Mouse (Mus musculus) embryonic facial prominence, embryonic 15.5 days (tissue): ENCODE data around the gene Sdccag8. TPM values are rescaled to one million over a fixed set of nuclear protein-coding genes. Genes with fewer than 3 reads are reported as not detected.

Source experiments
- ATAC-seq: fragments of 200-750 bp; cut with Nextera tagmentation; 2 replicates; pipeline ENCODE4 v1.8.0; 2017; ENCODE audit warnings: low read depth, moderate TSS enrichment; ENCODE audit not compliant: insufficient number of reproducible peaks, low FRiP score, low TSS enrichment
- H3K27ac ChIP-seq: fragments of 300-500 bp; sonication (generic); replicated peaks from 2 replicates; pipeline ENCODE4 v1.5.1; 2015; ENCODE audit warnings: mild to moderate bottlenecking, inconsistent platforms
- H3K27me3 ChIP-seq: fragments of 300-500 bp; sonication (generic); 2 replicates; pipeline ENCODE4 v1.6.1; 2015; ENCODE audit warnings: inconsistent platforms
- H3K36me3 ChIP-seq: fragments of 300-500 bp; sonication (generic); 2 replicates; pipeline ENCODE4 v1.6.1; 2015; ENCODE audit warnings: mild to moderate bottlenecking, inconsistent platforms
- H3K4me1 ChIP-seq: fragments of 300-500 bp; sonication (generic); 2 replicates; pipeline ENCODE4 v1.6.1; 2015; ENCODE audit warnings: inconsistent platforms
- H3K4me2 ChIP-seq: fragments of 300-500 bp; sonication (generic); replicated peaks from 2 replicates; pipeline ENCODE4 v1.6.1; 2015; ENCODE audit warnings: mild to moderate bottlenecking, inconsistent platforms
- H3K4me3 ChIP-seq: fragments of 300-500 bp; sonication (generic); replicated peaks from 2 replicates; pipeline ENCODE4 v1.5.1; 2015; ENCODE audit warnings: mild to moderate bottlenecking, inconsistent platforms
- H3K9ac ChIP-seq: fragments of 300-500 bp; sonication (generic); 2 replicates; pipeline ENCODE4 v1.6.1; 2015; ENCODE audit warnings: inconsistent platforms
- H3K9me3 ChIP-seq: fragments of 300-500 bp; sonication (generic); replicated peaks from 2 replicates; pipeline ENCODE4 v1.6.1; 2016; ENCODE audit warnings: inconsistent platforms
- WGBS: fragments of 180-500 bp; shearing (Covaris S2); methylation state at CpG from one replicate; pipeline ENCODE4 v1.1.7; 2015; 5-methylcytosine and 5-hydroxymethylcytosine counted together
- polyA plus RNA-seq: library from polyadenylated mRNA; unstranded; fragments of >200 nt; fragmentation: Nextera tagmentation; extraction: Ambion mirVana; gene quantifications from 2 replicates; pipeline ENCODE4 v1.2.1, GENCODE M21; 2015

Sdccag8 gene
- polyA plus RNA-seq, 1 experiment from 2014 or later, result 21.4 TPM

DNA sequence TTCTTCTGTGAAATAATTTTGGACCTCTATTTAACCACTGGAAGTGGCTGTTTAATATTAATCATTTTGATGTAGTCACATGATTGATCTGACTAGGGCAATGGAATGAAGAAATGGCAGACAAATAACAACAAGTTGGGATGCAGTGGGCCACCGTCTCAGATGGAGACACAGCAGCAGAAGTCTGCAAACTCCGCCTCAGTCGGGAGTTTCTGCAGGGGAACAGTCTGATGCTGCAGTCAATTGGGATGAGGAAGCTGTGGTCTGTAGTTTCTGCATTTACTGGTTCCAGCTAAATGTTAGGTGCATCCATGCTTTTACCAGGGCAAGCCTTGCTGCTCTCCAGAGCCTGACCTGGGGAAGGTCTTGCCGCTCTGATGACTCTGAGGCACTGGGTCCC, 2.3 kb downstream of the Sdccag8 start:
- Histone ChIP-seq H3K9me3 (no peaks in the 10 kb centered on the region), H3K27me3 (no peaks in the 10 kb centered on the region), H3K9ac (no peak overlapping the region), H3K4me1 (peaks cover 11% of the 10 kb centered on the region), H3K4me3 (no peak overlapping the region), H3K4me2 (no peak overlapping the region), H3K36me3 (no peaks in the 10 kb centered on the region), H3K27ac (no peak overlapping the region)
- no peak for ATAC-seq
- WGBS, result 82% methylated on average over 4 of the region's 4 CpGs

DNA sequence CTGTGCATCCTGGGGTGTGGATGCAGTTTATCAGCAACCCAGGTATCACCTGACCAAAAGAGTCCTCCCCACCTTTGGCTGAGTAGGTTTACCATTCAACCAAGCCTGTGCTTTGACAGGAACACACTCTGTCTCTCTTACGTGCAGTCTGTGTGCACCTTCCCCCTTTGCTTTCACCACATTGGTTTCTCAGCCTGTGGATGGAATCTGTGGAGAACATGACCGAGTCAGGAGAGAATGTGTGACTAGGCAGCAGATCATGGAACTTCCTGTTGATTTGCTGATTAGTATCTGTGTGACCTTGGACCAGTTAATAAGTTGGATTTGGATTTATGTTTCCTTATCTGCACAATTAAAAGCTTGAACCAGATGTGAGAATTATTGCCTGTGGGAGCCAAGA, 3.7 kb downstream of the Sdccag8 start:
- whole genome bisulfite sequencing, result 80% methylated on average over 2 of the region's 2 CpGs
- peaks cover 6% of the 10 kb centered on the region; the same call in 1 of the 2 replicates for H3K4me1 ChIP-seq
- H3K27ac ChIP-seq, result no peak overlapping the region
- H3K4me2 ChIP-seq, result no peak overlapping the region
- H3K27me3 ChIP-seq, result no peaks in the 10 kb centered on the region
- H3K4me3 ChIP-seq, result no peak overlapping the region
- H3K9me3 ChIP-seq, result no peaks in the 10 kb centered on the region
- no peaks in the 10 kb centered on the region for H3K36me3 ChIP-seq
- H3K9ac ChIP-seq, result no peak overlapping the region
- ATAC-seq, result no peak

DNA sequence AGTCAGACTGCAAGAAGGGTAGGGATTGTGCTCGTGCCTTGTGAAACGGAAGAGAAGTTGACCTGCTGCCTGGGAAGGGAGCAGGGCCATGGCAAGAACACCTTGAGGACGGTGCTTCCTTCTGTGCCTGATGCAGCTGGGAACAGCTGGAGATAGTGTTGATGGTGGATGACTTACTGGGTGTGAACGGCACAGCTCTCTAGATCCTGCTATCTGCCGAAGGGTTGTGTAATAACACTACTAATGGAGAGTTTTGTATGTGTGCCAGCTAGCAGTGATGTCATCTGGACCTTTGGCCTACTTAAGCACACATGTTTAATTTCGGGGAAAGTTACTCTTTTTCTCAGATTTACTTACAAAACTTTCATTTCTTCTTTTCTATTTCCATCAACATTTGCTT, 4.3 kb downstream of the Sdccag8 start:
- peaks cover 6% of the 10 kb centered on the region; the same call in 1 of the 2 replicates for H3K4me1 ChIP-seq
- no peaks in the 10 kb centered on the region for H3K27me3 ChIP-seq
- H3K9me3 ChIP-seq, result no peaks in the 10 kb centered on the region
- ATAC-seq, result no peak
- no peak overlapping the region for H3K9ac ChIP-seq
- H3K27ac ChIP-seq, result no peak overlapping the region
- no peak overlapping the region for H3K4me2 ChIP-seq
- H3K36me3 ChIP-seq, result no peaks in the 10 kb centered on the region
- H3K4me3 ChIP-seq, result no peak overlapping the region
- 59% methylated on average over 6 of the region's 6 CpGs for WGBS

DNA sequence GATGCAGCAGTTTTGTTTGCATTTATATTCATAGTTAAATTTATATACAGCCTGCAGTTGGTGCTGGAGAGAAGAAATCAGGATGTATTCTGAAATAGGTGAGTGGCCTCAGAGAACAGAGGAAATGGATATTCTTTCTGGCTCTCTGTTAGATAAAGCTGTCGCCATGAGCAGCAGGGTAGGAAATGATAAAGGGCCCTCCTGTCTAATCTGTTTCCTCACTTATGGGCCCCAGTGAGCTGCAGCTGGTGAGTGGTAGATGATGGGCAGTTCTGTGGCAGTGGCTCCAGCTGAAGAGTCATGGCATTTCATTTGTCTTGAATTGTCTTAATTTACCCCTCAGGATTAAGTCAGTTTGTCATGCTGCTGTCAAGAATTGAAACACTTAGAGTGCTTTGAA, 7.5 kb downstream of the Sdccag8 start:
- H3K27ac ChIP-seq, result no peak overlapping the region
- H3K9ac ChIP-seq, result no peak overlapping the region
- no peaks in the 10 kb centered on the region for H3K27me3 ChIP-seq
- H3K36me3 ChIP-seq, result no peaks in the 10 kb centered on the region
- no peak overlapping the region for H3K4me2 ChIP-seq
- H3K4me3 ChIP-seq, result no peak overlapping the region
- H3K9me3 ChIP-seq, result no peaks in the 10 kb centered on the region
- H3K4me1 ChIP-seq, result peaks cover 3% of the 10 kb centered on the region; the same call in 1 of the 2 replicates
- WGBS, result 25% methylated on average over 1 of the region's 1 CpGs
- ATAC-seq, result no peak

DNA sequence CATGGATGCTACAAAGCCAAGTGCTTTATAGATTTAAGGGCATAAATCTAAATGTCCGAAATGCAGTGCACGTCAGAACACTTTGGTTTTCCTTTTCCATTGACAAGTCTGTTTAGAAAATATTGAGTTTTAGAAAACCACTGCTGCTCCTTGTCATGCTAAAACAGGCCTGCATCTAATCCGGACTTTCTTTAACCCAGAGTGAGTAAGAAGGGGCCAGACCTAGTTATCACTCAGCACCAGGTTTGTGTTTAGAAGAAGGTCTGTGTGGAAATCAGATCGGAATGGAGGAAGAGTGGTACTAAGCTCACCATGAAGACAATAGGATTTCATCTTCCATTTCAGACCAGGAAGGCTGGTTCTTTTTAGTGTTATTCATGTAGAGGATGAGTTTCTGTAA, 8.5 kb downstream of the Sdccag8 start:
- 67% methylated on average over 4 of the region's 4 CpGs for WGBS
- H3K27me3 ChIP-seq, result no peaks in the 10 kb centered on the region
- no peak overlapping the region for H3K4me3 ChIP-seq
- no peaks in the 10 kb centered on the region for H3K9me3 ChIP-seq
- no peaks in the 10 kb centered on the region for H3K36me3 ChIP-seq
- no peak overlapping the region for H3K27ac ChIP-seq
- H3K9ac ChIP-seq, result no peak overlapping the region
- no peak overlapping the region for H3K4me2 ChIP-seq
- H3K4me1 ChIP-seq, result peaks cover 3% of the 10 kb centered on the region; the same call in 1 of the 2 replicates
- no peak for ATAC-seq

DNA sequence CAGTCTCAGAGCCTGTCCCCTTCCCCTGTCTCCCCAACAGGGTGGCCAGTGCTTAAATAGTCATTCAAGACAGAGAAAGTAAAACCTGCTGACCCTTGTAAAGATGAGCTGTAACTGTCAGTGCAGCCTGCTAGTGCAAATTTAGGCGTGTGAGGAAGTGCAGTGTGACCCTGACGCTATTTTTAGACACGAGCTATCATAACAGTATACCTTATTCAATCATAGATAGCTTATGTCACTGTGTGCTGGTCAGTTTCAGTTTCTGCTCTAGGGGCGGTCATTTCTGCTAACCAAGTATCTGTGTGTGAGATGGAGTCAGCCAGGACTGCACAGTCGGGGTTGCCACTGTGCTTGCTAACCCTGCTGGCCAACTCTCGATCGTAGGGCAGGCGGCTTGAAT, 9.4 kb downstream of the Sdccag8 start:
- no peaks in the 10 kb centered on the region for H3K27me3 ChIP-seq

DNA sequence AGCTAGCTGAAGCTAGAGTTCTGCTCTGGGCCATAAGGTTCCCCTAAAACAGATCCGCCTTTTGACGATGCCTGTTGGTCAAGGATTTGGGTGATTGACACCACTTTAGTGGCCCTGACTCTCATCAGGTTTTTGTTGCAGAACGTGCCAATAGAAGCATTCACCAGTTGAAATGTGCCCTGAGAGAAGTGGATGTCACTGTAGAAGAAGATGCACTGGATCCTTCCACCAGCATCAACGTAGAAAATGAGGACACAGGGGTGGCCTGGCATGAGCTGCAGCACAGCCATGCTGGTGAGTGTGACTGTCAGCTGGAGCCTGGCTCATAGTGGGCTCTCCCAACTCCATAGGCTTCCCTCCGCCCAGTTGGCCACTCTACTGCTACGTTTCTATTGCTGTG, 10.2 kb downstream of the Sdccag8 start:
- H3K9me3 ChIP-seq, result no peaks in the 10 kb centered on the region
- WGBS, result 81% methylated on average over 6 of the region's 6 CpGs
- no peak overlapping the region for H3K4me3 ChIP-seq
- no peaks in the 10 kb centered on the region; the same call in 1 of the 2 replicates for H3K36me3 ChIP-seq
- no peaks in the 10 kb centered on the region for H3K4me1 ChIP-seq
- no peak overlapping the region for H3K4me2 ChIP-seq
- no peaks in the 10 kb centered on the region for H3K27me3 ChIP-seq
- H3K27ac ChIP-seq, result no peak overlapping the region
- no peak for ATAC-seq
- H3K9ac ChIP-seq, result no peak overlapping the region

More for the DNA sequence above, 9.4 kb downstream of the Sdccag8 start:
- Histone ChIP-seq H3K4me3 (no peak overlapping the region), H3K36me3 (no peaks in the 10 kb centered on the region; the same call in 1 of the 2 replicates), H3K27ac (no peak overlapping the region), H3K4me1 (no peaks in the 10 kb centered on the region), H3K9ac (no peak overlapping the region), H3K4me2 (no peak overlapping the region), H3K9me3 (no peaks in the 10 kb centered on the region)
- no peak for ATAC-seq
- 80% methylated on average over 8 of the region's 8 CpGs for WGBS

DNA sequence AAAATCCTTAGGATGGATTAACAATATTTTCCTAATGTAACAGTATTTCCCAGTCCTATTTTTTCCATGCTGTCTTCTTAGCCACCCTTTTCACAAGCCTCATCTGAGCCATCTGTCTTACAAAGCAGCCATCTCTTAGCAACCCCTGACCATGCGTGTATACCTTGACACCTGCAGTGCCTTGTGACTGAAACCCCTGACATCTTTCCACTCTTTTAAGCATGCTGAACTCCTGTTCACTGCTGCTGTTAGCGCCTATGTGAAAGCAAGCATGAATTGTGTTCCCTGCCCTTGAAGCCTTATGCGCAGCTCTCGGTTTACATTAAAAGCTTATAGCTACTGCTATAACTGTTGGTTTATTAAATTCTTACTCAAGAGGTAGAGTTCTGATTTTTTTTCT, 10.6 kb downstream of the Sdccag8 start:
- Histone ChIP-seq H3K27me3 (no peaks in the 10 kb centered on the region), H3K36me3 (no peaks in the 10 kb centered on the region; the same call in 1 of the 2 replicates), H3K4me1 (no peaks in the 10 kb centered on the region), H3K9ac (no peak overlapping the region), H3K4me2 (no peak overlapping the region), H3K4me3 (no peak overlapping the region), H3K9me3 (no peaks in the 10 kb centered on the region), H3K27ac (no peak overlapping the region)
- 96% methylated on average over 4 of the region's 4 CpGs for WGBS
- no peak for ATAC-seq

DNA sequence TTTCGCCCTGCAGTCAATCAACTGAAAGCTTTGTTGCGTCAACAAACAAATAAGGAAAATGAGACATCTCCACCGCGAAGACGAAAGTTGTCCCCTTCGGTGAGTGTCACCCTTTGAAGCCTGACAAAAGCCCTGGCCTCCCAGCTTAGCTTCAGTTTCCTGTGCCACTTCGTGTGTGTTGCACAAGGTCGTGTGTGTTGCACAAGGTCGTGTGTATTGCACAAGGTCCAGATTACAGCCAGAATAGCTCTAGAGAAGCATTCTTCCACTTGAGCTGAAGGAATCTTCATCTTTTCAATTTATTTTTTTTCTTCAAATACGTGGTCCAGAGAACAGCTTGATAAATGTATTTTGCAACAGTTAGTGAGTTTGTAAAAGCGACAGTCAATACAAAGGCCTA, 11.7 kb downstream of the Sdccag8 start:
- Histone ChIP-seq H3K4me2 (no peak overlapping the region), H3K4me1 (no peaks in the 10 kb centered on the region), H3K9me3 (no peaks in the 10 kb centered on the region), H3K4me3 (no peak overlapping the region), H3K27me3 (no peaks in the 10 kb centered on the region), H3K9ac (no peak overlapping the region), H3K36me3 (no peaks in the 10 kb centered on the region; the same call in 1 of the 2 replicates), H3K27ac (no peak overlapping the region)
- no peak for ATAC-seq
- 80% methylated on average over 11 of the region's 11 CpGs for WGBS

DNA sequence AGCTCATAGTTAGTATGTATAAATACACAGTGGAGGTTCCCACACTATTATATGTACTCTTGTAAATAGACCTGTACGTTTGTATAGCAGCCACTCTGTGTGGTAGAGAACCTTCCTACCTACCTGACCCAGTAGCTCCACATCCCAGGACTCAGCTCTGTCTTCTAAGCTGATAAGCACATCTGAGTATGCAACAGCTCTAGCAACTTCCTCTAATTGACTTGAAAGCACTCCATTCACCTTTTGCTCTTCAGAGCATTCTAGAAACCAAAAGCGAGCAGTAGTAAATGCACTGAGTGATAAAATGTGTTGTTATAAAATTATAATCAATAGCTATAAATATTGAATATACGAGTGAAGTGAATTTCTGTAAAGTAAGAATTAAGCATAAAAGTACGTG, 12.5 kb downstream of the Sdccag8 start:
- 88% methylated on average over 4 of the region's 4 CpGs for WGBS
- no peaks in the 10 kb centered on the region for H3K9me3 ChIP-seq
- H3K27ac ChIP-seq, result no peak overlapping the region

DNA sequence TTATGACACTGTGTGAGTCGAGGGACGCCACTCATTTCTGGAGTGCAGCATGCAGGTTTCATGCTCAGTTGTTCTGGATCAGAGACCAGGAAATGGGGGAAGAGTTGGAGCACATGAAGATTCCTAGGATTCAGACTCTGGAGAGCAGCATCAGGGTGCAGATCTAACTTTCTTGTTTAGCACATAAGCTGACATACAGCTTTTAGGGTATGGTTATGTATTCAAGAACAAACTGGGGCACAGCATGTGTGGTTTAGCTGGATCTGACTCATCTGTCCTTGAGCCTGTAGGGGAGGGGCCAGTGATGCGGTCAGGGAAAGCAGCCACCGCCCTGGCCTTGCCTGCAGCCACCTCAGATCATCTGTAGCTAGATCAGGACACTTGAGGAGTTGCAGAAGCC, 12.9 kb downstream of the Sdccag8 start:
- no peak for ATAC-seq
- no peak overlapping the region for H3K4me2 ChIP-seq
- no peaks in the 10 kb centered on the region for H3K27me3 ChIP-seq
- no peak overlapping the region for H3K9ac ChIP-seq
- H3K4me3 ChIP-seq, result no peak overlapping the region
- no peak overlapping the region for H3K27ac ChIP-seq
- H3K9me3 ChIP-seq, result no peaks in the 10 kb centered on the region
- no peaks in the 10 kb centered on the region; the same call in 1 of the 2 replicates for H3K36me3 ChIP-seq
- H3K4me1 ChIP-seq, result no peaks in the 10 kb centered on the region
- 64% methylated on average over 4 of the region's 4 CpGs for WGBS

More for the DNA sequence above, 12.5 kb downstream of the Sdccag8 start:
- Histone ChIP-seq H3K4me1 (no peaks in the 10 kb centered on the region), H3K36me3 (no peaks in the 10 kb centered on the region; the same call in 1 of the 2 replicates), H3K4me2 (no peak overlapping the region), H3K27me3 (no peaks in the 10 kb centered on the region), H3K9ac (no peak overlapping the region), H3K4me3 (no peak overlapping the region)
- ATAC-seq, result no peak

DNA sequence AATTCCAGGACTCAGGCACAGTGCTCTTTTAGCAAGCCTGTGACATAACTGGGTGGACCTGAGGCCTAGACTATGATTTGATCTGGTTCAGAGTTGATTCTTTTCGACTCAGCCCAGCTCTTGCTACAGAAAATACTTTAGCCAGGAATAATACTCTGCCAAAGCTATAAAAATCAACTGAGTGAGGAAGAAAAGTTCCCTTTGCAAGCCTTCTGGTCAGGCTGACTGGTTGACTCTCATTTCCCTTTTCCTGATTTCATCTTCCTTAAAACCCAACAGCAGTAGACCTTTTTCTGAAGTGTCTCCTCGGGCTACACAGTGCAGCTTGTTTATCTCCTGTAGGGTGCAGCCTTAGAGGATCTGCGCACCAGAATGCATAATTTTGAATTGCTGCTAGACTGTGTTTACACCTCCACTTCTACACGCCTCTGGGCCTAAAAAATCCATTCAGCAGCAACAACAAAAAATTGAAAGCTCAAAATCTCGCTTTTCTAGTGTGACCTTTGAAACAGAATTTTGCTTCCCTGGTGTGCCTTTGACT, 13.6 kb downstream of the Sdccag8 start:
- no peak for ATAC-seq
- no peak overlapping the region for H3K27ac ChIP-seq
- WGBS, result 66% methylated on average over 5 of the region's 5 CpGs

More for the DNA sequence above, 13.6 kb downstream of the Sdccag8 start:
- Histone ChIP-seq H3K4me2 (no peak overlapping the region), H3K36me3 (no peaks in the 10 kb centered on the region; the same call in 1 of the 2 replicates), H3K4me1 (no peaks in the 10 kb centered on the region), H3K9ac (no peak overlapping the region), H3K27me3 (no peaks in the 10 kb centered on the region), H3K9me3 (no peaks in the 10 kb centered on the region), H3K4me3 (no peak overlapping the region)
